Mouse (Mus musculus): Measurements from ENCODE around the gene Klhdc3.

GRCm38 (mm10) chr17:46703971-46704886 is 23.5 kb upstream of the Klhdc3 start:
- TF ChIP-seq CTCF (IDR thresholded peaks at IDR 0.05; ENCODE audit: borderline replicate concordance, extremely low read depth, insufficient read depth, insufficient read length) (no peak), POLR2A (IDR thresholded peaks at IDR 0.05; ENCODE audit: borderline replicate concordance, extremely low read depth, insufficient read depth, insufficient read length, poor library complexity, severe bottlenecking) (no peak)
